Mouse (Mus musculus) liver, embryonic 12.5 days (tissue): ENCODE measurements around the gene Dgki. TPM values are rescaled to one million over a fixed set of nuclear protein-coding genes. Genes with fewer than 3 reads are reported as not detected.
A peak's percentile ranks its signal among the peaks of the same experiment; 100 is the strongest.

Experiments used
- ATAC-seq: fragments of 200-750 bp; cut with Nextera tagmentation; 2 replicates; pipeline ENCODE4 v1.8.0; 2017; ENCODE audit warnings: moderate number of reproducible peaks, mild to moderate bottlenecking, moderate library complexity
- H3K27ac ChIP-seq: fragments of 300-500 bp; sonication (generic); 2 replicates; pipeline ENCODE4 v1.5.1; 2016; ENCODE audit warnings: mild to moderate bottlenecking
- H3K27me3 ChIP-seq: fragments of 300-500 bp; sonication (generic); replicated peaks from 2 replicates; pipeline ENCODE4 v1.6.1; 2016; ENCODE audit warnings: mild to moderate bottlenecking, moderate library complexity
- H3K36me3 ChIP-seq: fragments of 300-500 bp; sonication (generic); 2 replicates; pipeline ENCODE4 v1.6.1; 2016; ENCODE audit warnings: mild to moderate bottlenecking, moderate library complexity
- H3K4me1 ChIP-seq: fragments of 300-500 bp; sonication (generic); 2 replicates; pipeline ENCODE4 v1.6.1; 2016
- H3K4me2 ChIP-seq: fragments of 300-500 bp; sonication (generic); 2 replicates; pipeline ENCODE4 v1.6.1; 2016; ENCODE audit warnings: mild to moderate bottlenecking, moderate library complexity
- H3K4me3 ChIP-seq: fragments of 300-500 bp; sonication (generic); 2 replicates; pipeline ENCODE4 v1.5.1; 2016; ENCODE audit warnings: mild to moderate bottlenecking, moderate library complexity
- H3K9ac ChIP-seq: fragments of 300-500 bp; sonication (generic); 2 replicates; pipeline ENCODE4 v1.6.1; 2016; ENCODE audit warnings: mild to moderate bottlenecking, moderate library complexity
- H3K9me3 ChIP-seq: fragments of 300-500 bp; sonication (generic); replicated peaks from 2 replicates; pipeline ENCODE4 v1.6.1; 2016; ENCODE audit warnings: mild to moderate bottlenecking, moderate library complexity
- WGBS: fragments of 180-500 bp; shearing (Covaris S2); methylation state at CpG from one replicate; pipeline ENCODE4 v1.1.7; 2016; ENCODE audit not compliant: insufficient replicate concordance; 5-methylcytosine and 5-hydroxymethylcytosine counted together
- polyA plus RNA-seq: library from polyadenylated mRNA; unstranded; fragments of >200 nt; fragmentation: Nextera tagmentation; extraction: Ambion mirVana; gene quantifications from 2 replicates; pipeline ENCODE4 v1.2.1, GENCODE M21; 2016

Gene Dgki
- polyA plus RNA-seq, 1 experiment from 2014 or later, result 0.06 TPM

- Histone ChIP-seq H3K4me2 (no peak overlapping the region), H3K4me3 (no peak overlapping the region), H3K9ac (no peak overlapping the region), H3K4me1 (no peaks in the 10 kb centered on the region), H3K27me3 (no peaks in the 10 kb centered on the region), H3K36me3 (no peaks in the 10 kb centered on the region), H3K9me3 (no peaks in the 10 kb centered on the region), H3K27ac (no peak overlapping the region)
- no peak for ATAC-seq
- 65% methylated on average over 1 of the region's 1 CpGs for WGBS
These were observed 8.8 kb downstream of the Dgki start for GRCm38 (mm10) chr6:37291171-37291570.

GRCm38 (mm10) chr6:37290691-37291090, 9.3 kb downstream of the Dgki start:
- no peaks in the 10 kb centered on the region for H3K36me3 ChIP-seq
- WGBS, result 81% methylated on average over 3 of the region's 3 CpGs
- H3K4me3 ChIP-seq, result no peak overlapping the region
- no peaks in the 10 kb centered on the region for H3K9me3 ChIP-seq
- H3K4me1 ChIP-seq, result no peaks in the 10 kb centered on the region
- no peak overlapping the region for H3K27ac ChIP-seq
- no peak overlapping the region for H3K9ac ChIP-seq
- ATAC-seq, result no peak
- H3K4me2 ChIP-seq, result no peak overlapping the region
- no peaks in the 10 kb centered on the region for H3K27me3 ChIP-seq

- Histone ChIP-seq H3K36me3 (no peaks in the 10 kb centered on the region), H3K9me3 (no peaks in the 10 kb centered on the region), H3K9ac (no peak overlapping the region), H3K4me2 (no peak overlapping the region), H3K4me3 (no peak overlapping the region), H3K4me1 (no peaks in the 10 kb centered on the region), H3K27ac (no peak overlapping the region), H3K27me3 (no peaks in the 10 kb centered on the region)
- 49% methylated on average over 4 of the region's 4 CpGs for WGBS
- ATAC-seq, result no peak
These were observed 13.8 kb downstream of the Dgki start for GRCm38 (mm10) chr6:37286134-37286533.

GRCm38 (mm10) chr6:37284879-37285278, 15.1 kb downstream of the Dgki start:
- Histone ChIP-seq H3K4me1 (no peaks in the 10 kb centered on the region), H3K27ac (no peak overlapping the region), H3K4me3 (no peak overlapping the region), H3K36me3 (no peaks in the 10 kb centered on the region), H3K4me2 (no peak overlapping the region), H3K27me3 (no peaks in the 10 kb centered on the region), H3K9me3 (no peaks in the 10 kb centered on the region), H3K9ac (no peak overlapping the region)
- ATAC-seq, result no peak
- 58% methylated on average over 9 of the region's 9 CpGs for WGBS

GRCm38 (mm10) chr6:37283336-37283735, 16.6 kb downstream of the Dgki start:
- Histone ChIP-seq H3K27ac (no peak overlapping the region), H3K9ac (no peak overlapping the region), H3K36me3 (no peaks in the 10 kb centered on the region), H3K27me3 (no peaks in the 10 kb centered on the region), H3K9me3 (no peaks in the 10 kb centered on the region), H3K4me2 (no peak overlapping the region), H3K4me3 (no peak overlapping the region), H3K4me1 (no peaks in the 10 kb centered on the region)
- 38% methylated on average over 2 of the region's 2 CpGs for WGBS
- no peak for ATAC-seq

GRCm38 (mm10) chr6:37282659-37283058, 17.3 kb downstream of the Dgki start:
- Histone ChIP-seq H3K4me2 (no peak overlapping the region), H3K4me3 (no peak overlapping the region), H3K4me1 (no peaks in the 10 kb centered on the region), H3K9me3 (no peaks in the 10 kb centered on the region), H3K9ac (no peak overlapping the region), H3K27ac (no peak overlapping the region), H3K27me3 (no peaks in the 10 kb centered on the region), H3K36me3 (no peaks in the 10 kb centered on the region)
- 24% methylated on average over 1 of the region's 1 CpGs for WGBS
- ATAC-seq, result no peak

- no peak overlapping the region for H3K4me3 ChIP-seq
- H3K4me2 ChIP-seq, result no peak overlapping the region
- no peak overlapping the region for H3K27ac ChIP-seq
- H3K4me1 ChIP-seq, result no peaks in the 10 kb centered on the region
- no peaks in the 10 kb centered on the region for H3K9me3 ChIP-seq
- ATAC-seq, result no peak
- 51% methylated on average over 6 of the region's 6 CpGs for WGBS
- no peaks in the 10 kb centered on the region for H3K27me3 ChIP-seq
- H3K36me3 ChIP-seq, result no peaks in the 10 kb centered on the region
- no peak overlapping the region for H3K9ac ChIP-seq
These were observed 22.9 kb downstream of the Dgki start for GRCm38 (mm10) chr6:37276834-37277715.

- Histone ChIP-seq H3K27ac (no peak overlapping the region), H3K4me1 (no peaks in the 10 kb centered on the region), H3K27me3 (no peaks in the 10 kb centered on the region), H3K4me2 (no peak overlapping the region), H3K36me3 (no peaks in the 10 kb centered on the region), H3K4me3 (no peak overlapping the region), H3K9ac (no peak overlapping the region), H3K9me3 (no peaks in the 10 kb centered on the region)
- no peak for ATAC-seq
- WGBS, result 55% methylated on average over 5 of the region's 5 CpGs
These were observed 23.8 kb downstream of the Dgki start for GRCm38 (mm10) chr6:37276181-37276580.

- Histone ChIP-seq H3K9me3 (no peaks in the 10 kb centered on the region), H3K27ac (no peak overlapping the region), H3K27me3 (no peaks in the 10 kb centered on the region), H3K4me3 (no peak overlapping the region), H3K4me2 (no peak overlapping the region), H3K9ac (no peak overlapping the region), H3K4me1 (no peaks in the 10 kb centered on the region), H3K36me3 (no peaks in the 10 kb centered on the region)
- 0 out of 2 replicates have a peak, but pooled peaks have one; percentile 5 for ATAC-seq
- 51% methylated on average over 8 of the region's 8 CpGs for WGBS
These were observed 28.9 kb downstream of the Dgki start for GRCm38 (mm10) chr6:37270905-37271591.

- no peak overlapping the region for H3K4me2 ChIP-seq
- no peaks in the 10 kb centered on the region for H3K27me3 ChIP-seq
- no peaks in the 10 kb centered on the region for H3K9me3 ChIP-seq
- no peak for ATAC-seq
- WGBS, result 64% methylated on average over 6 of the region's 6 CpGs
- H3K9ac ChIP-seq, result no peak overlapping the region
- H3K4me1 ChIP-seq, result no peaks in the 10 kb centered on the region
- no peaks in the 10 kb centered on the region for H3K36me3 ChIP-seq
- H3K4me3 ChIP-seq, result no peak overlapping the region
- H3K27ac ChIP-seq, result no peak overlapping the region
These were observed 31.4 kb downstream of the Dgki start for GRCm38 (mm10) chr6:37268589-37268988.

GRCm38 (mm10) chr6:37267952-37268351, 32.0 kb downstream of the Dgki start:
- Histone ChIP-seq H3K27ac (no peak overlapping the region), H3K4me1 (no peaks in the 10 kb centered on the region), H3K4me3 (no peak overlapping the region), H3K4me2 (no peak overlapping the region), H3K27me3 (no peaks in the 10 kb centered on the region), H3K9ac (no peak overlapping the region), H3K36me3 (no peaks in the 10 kb centered on the region), H3K9me3 (no peaks in the 10 kb centered on the region)
- 72% methylated on average over 4 of the region's 4 CpGs for WGBS
- ATAC-seq, result no peak

- H3K9ac ChIP-seq, result no peak overlapping the region
- H3K4me2 ChIP-seq, result no peak overlapping the region
- H3K27me3 ChIP-seq, result no peaks in the 10 kb centered on the region
- no peak overlapping the region for H3K4me3 ChIP-seq
- ATAC-seq, result no peak
- H3K4me1 ChIP-seq, result no peaks in the 10 kb centered on the region
- no peaks in the 10 kb centered on the region for H3K36me3 ChIP-seq
- H3K27ac ChIP-seq, result no peak overlapping the region
- WGBS, result 34% methylated on average over 7 of the region's 7 CpGs
- H3K9me3 ChIP-seq, result no peaks in the 10 kb centered on the region
These were observed 37.5 kb downstream of the Dgki start for GRCm38 (mm10) chr6:37262486-37262885.
